Mouse (Mus musculus): ENCODE measurements around the gene Col17a1.

The Col17a1 gene

GRCm38 (mm10) chr19:47691994-47692393, at the start of gene Col17a1:
Gene Col17a1 (minus strand): TSS chr19:47692094.
- DNase-seq (ENCODE audit: low spot score) = no peak

GRCm38 (mm10) chr19:47731931-47732330, 40.0 kb upstream of the Col17a1 start:
- DNase-seq (ENCODE audit: low spot score) = peak; percentile 91

- peak; percentile 99 for DNase-seq (ENCODE audit: low spot score)
Measured at GRCm38 (mm10) chr19:47731071-47731881, 39.4 kb upstream of the Col17a1 start, which contains the start of gene Sfr1. Gene Sfr1 (plus strand): TSS chr19:47731682.

GRCm38 (mm10) chr19:47730691-47731070, 38.8 kb upstream of the Col17a1 start:
- peak; percentile 76 for DNase-seq (ENCODE audit: low spot score)

- no peak for DNase-seq (ENCODE audit: low spot score)
Measured at GRCm38 (mm10) chr19:47725643-47726140, 33.8 kb upstream of the Col17a1 start.

GRCm38 (mm10) chr19:47724903-47725302, 33.0 kb upstream of the Col17a1 start:
- DNase-seq (ENCODE audit: low spot score) = no peak

GRCm38 (mm10) chr19:47722471-47722870, 30.6 kb upstream of the Col17a1 start:
- DNase-seq (ENCODE audit: low spot score) = no peak

- DNase-seq (ENCODE audit: low spot score) = no peak
Measured at GRCm38 (mm10) chr19:47719147-47719546, 27.3 kb upstream of the Col17a1 start.

- DNase-seq (ENCODE audit: low spot score) = no peak
Measured at GRCm38 (mm10) chr19:47716144-47716543, 24.2 kb upstream of the Col17a1 start.

- peak; percentile 58 for DNase-seq (ENCODE audit: low spot score)
Measured at GRCm38 (mm10) chr19:47713457-47713856, 21.6 kb upstream of the Col17a1 start.

- DNase-seq (ENCODE audit: low spot score) = no peak
Measured at GRCm38 (mm10) chr19:47710376-47710775, 18.5 kb upstream of the Col17a1 start.

- no peak for DNase-seq (ENCODE audit: low spot score)
Measured at GRCm38 (mm10) chr19:47705772-47706309, 13.9 kb upstream of the Col17a1 start.

GRCm38 (mm10) chr19:47705080-47705771, 13.3 kb upstream of the Col17a1 start:
- DNase-seq (ENCODE audit: low spot score) = no peak

GRCm38 (mm10) chr19:47700509-47700908, 8.6 kb upstream of the Col17a1 start:
- DNase-seq (ENCODE audit: low spot score) = no peak

GRCm38 (mm10) chr19:47699743-47700142, 7.8 kb upstream of the Col17a1 start:
- no peak for DNase-seq (ENCODE audit: low spot score)

- no peak for DNase-seq (ENCODE audit: low spot score)
Measured at GRCm38 (mm10) chr19:47698266-47698665, 6.4 kb upstream of the Col17a1 start.

- DNase-seq (ENCODE audit: low spot score) = no peak
Measured at GRCm38 (mm10) chr19:47697067-47697466, 5.2 kb upstream of the Col17a1 start.

GRCm38 (mm10) chr19:47696411-47696810, 4.5 kb upstream of the Col17a1 start:
- DNase-seq (ENCODE audit: low spot score) = no peak

GRCm38 (mm10) chr19:47695725-47696124, 3.8 kb upstream of the Col17a1 start:
- DNase-seq (ENCODE audit: low spot score) = no peak

GRCm38 (mm10) chr19:47689592-47689991, 2.3 kb downstream of the Col17a1 start:
- DNase-seq (ENCODE audit: low spot score) = no peak

- no peak for DNase-seq (ENCODE audit: low spot score)
Measured at GRCm38 (mm10) chr19:47678675-47679074, 13.2 kb downstream of the Col17a1 start.

GRCm38 (mm10) chr19:47674419-47674818, 17.5 kb downstream of the Col17a1 start:
- peak; percentile 70 for DNase-seq (ENCODE audit: low spot score)

GRCm38 (mm10) chr19:47668399-47668798, 23.5 kb downstream of the Col17a1 start:
- no peak for DNase-seq (ENCODE audit: low spot score)
